Mouse (Mus musculus): ENCODE data around the gene Ddx39b.
"Not testable (repeated sequence)": the region's sequence is repeated elsewhere in the genome, so short reads cannot be mapped to it uniquely, and the experiment has no call there.

The Ddx39b gene

GRCm38 (mm10) chr17:35232043-35232442 lies 9.5 kb upstream of the Ddx39b start:
- peaks cover 8% of the 10 kb centered on the region for H3K36me3 ChIP-seq (ENCODE audit: control insufficient read depth, insufficient read depth, low read length, poor library complexity, severe bottlenecking)
- peak; percentile 90 for DNase-seq (ENCODE audit: low read depth, low spot score)
- H3K27me3 ChIP-seq (ENCODE audit: control insufficient read depth, insufficient read depth, low read length, poor library complexity, severe bottlenecking) = no peaks in the 10 kb centered on the region

- peaks cover 8% of the 10 kb centered on the region for H3K36me3 ChIP-seq (ENCODE audit: control insufficient read depth, insufficient read depth, low read length, poor library complexity, severe bottlenecking)
- H3K27me3 ChIP-seq (ENCODE audit: control insufficient read depth, insufficient read depth, low read length, poor library complexity, severe bottlenecking) = no peaks in the 10 kb centered on the region
- DNase-seq (ENCODE audit: low read depth, low spot score) = peak; percentile 55
Measured at GRCm38 (mm10) chr17:35232659-35233058, 8.9 kb upstream of the Ddx39b start.

GRCm38 (mm10) chr17:35233114-35233980 lies 8.2 kb upstream of the Ddx39b start, which contains the start of gene Atp6v1g2:
Atp6v1g2 (plus strand) TSS chr17:35233660.
- Histone ChIP-seq H3K36me3 (ENCODE audit: control insufficient read depth, insufficient read depth, low read length, poor library complexity, severe bottlenecking) (peaks cover 8% of the 10 kb centered on the region), H3K27me3 (ENCODE audit: control insufficient read depth, insufficient read depth, low read length, poor library complexity, severe bottlenecking) (no peaks in the 10 kb centered on the region)
- DNase-seq (ENCODE audit: low read depth, low spot score) = no peak

GRCm38 (mm10) chr17:35234090-35234489 lies 7.5 kb upstream of the Ddx39b start:
- not testable (repeated sequence) for H3K36me3 ChIP-seq (ENCODE audit: control insufficient read depth, insufficient read depth, low read length, poor library complexity, severe bottlenecking); H3K27me3 ChIP-seq (ENCODE audit: control insufficient read depth, insufficient read depth, low read length, poor library complexity, severe bottlenecking); DNase-seq (ENCODE audit: low read depth, low spot score)

GRCm38 (mm10) chr17:35234903-35235302 lies 6.6 kb upstream of the Ddx39b start:
- Histone ChIP-seq H3K36me3 (ENCODE audit: control insufficient read depth, insufficient read depth, low read length, poor library complexity, severe bottlenecking) (peaks cover 3% of the 10 kb centered on the region), H3K27me3 (ENCODE audit: control insufficient read depth, insufficient read depth, low read length, poor library complexity, severe bottlenecking) (no peaks in the 10 kb centered on the region)
- DNase-seq (ENCODE audit: low read depth, low spot score) = no peak

GRCm38 (mm10) chr17:35235614-35236389 lies 5.7 kb upstream of the Ddx39b start, which contains the start of gene Nfkbil1:
Nfkbil1 (minus strand) TSS chr17:35235792.
- DNase-seq (ENCODE audit: low read depth, low spot score) = peak; percentile 95
- no peaks in the 10 kb centered on the region for H3K27me3 ChIP-seq (ENCODE audit: control insufficient read depth, insufficient read depth, low read length, poor library complexity, severe bottlenecking)
- H3K36me3 ChIP-seq (ENCODE audit: control insufficient read depth, insufficient read depth, low read length, poor library complexity, severe bottlenecking) = peaks cover 2% of the 10 kb centered on the region

- peak; percentile 96 for DNase-seq (ENCODE audit: low read depth, low spot score)
- H3K36me3 ChIP-seq (ENCODE audit: control insufficient read depth, insufficient read depth, low read length, poor library complexity, severe bottlenecking) = no peaks in the 10 kb centered on the region; the same call in 1 of the 2 replicates
- H3K27me3 ChIP-seq (ENCODE audit: control insufficient read depth, insufficient read depth, low read length, poor library complexity, severe bottlenecking) = no peaks in the 10 kb centered on the region
Measured at GRCm38 (mm10) chr17:35236390-35236746, 5.2 kb upstream of the Ddx39b start.

- DNase-seq (ENCODE audit: low read depth, low spot score) = no peak
- Histone ChIP-seq H3K36me3 (ENCODE audit: control insufficient read depth, insufficient read depth, low read length, poor library complexity, severe bottlenecking) (no peaks in the 10 kb centered on the region), H3K27me3 (ENCODE audit: control insufficient read depth, insufficient read depth, low read length, poor library complexity, severe bottlenecking) (no peaks in the 10 kb centered on the region)
Measured at GRCm38 (mm10) chr17:35236996-35237395, 4.5 kb upstream of the Ddx39b start.

- Histone ChIP-seq H3K36me3 (ENCODE audit: control insufficient read depth, insufficient read depth, low read length, poor library complexity, severe bottlenecking) (no peaks in the 10 kb centered on the region), H3K27me3 (ENCODE audit: control insufficient read depth, insufficient read depth, low read length, poor library complexity, severe bottlenecking) (no peaks in the 10 kb centered on the region)
- no peak for DNase-seq (ENCODE audit: low read depth, low spot score)
Measured at GRCm38 (mm10) chr17:35237504-35237903, 4.0 kb upstream of the Ddx39b start.

- peaks cover 7% of the 10 kb centered on the region for H3K36me3 ChIP-seq (ENCODE audit: control insufficient read depth, insufficient read depth, low read length, poor library complexity, severe bottlenecking)
- no peak for DNase-seq (ENCODE audit: low read depth, low spot score)
- no peaks in the 10 kb centered on the region for H3K27me3 ChIP-seq (ENCODE audit: control insufficient read depth, insufficient read depth, low read length, poor library complexity, severe bottlenecking)
Measured at GRCm38 (mm10) chr17:35239700-35240099, 1.8 kb upstream of the Ddx39b start.

GRCm38 (mm10) chr17:35240384-35241304 lies 902 bp upstream of the Ddx39b start:
- DNase-seq (ENCODE audit: low read depth, low spot score) = peak; percentile 39
- Histone ChIP-seq H3K36me3 (ENCODE audit: control insufficient read depth, insufficient read depth, low read length, poor library complexity, severe bottlenecking) (peaks cover 13% of the 10 kb centered on the region), H3K27me3 (ENCODE audit: control insufficient read depth, insufficient read depth, low read length, poor library complexity, severe bottlenecking) (no peaks in the 10 kb centered on the region)

GRCm38 (mm10) chr17:35242015-35242941 lies 732 bp downstream of the Ddx39b start:
- H3K36me3 ChIP-seq (ENCODE audit: control insufficient read depth, insufficient read depth, low read length, poor library complexity, severe bottlenecking) = peaks cover 15% of the 10 kb centered on the region
- peak; percentile 81 for DNase-seq (ENCODE audit: low read depth, low spot score)
- H3K27me3 ChIP-seq (ENCODE audit: control insufficient read depth, insufficient read depth, low read length, poor library complexity, severe bottlenecking) = no peaks in the 10 kb centered on the region

- peaks cover 21% of the 10 kb centered on the region for H3K36me3 ChIP-seq (ENCODE audit: control insufficient read depth, insufficient read depth, low read length, poor library complexity, severe bottlenecking)
- DNase-seq (ENCODE audit: low read depth, low spot score) = peak; percentile 40
- no peaks in the 10 kb centered on the region for H3K27me3 ChIP-seq (ENCODE audit: control insufficient read depth, insufficient read depth, low read length, poor library complexity, severe bottlenecking)
Measured at GRCm38 (mm10) chr17:35243086-35243485, 1.5 kb downstream of the Ddx39b start.
